Mouse (Mus musculus): Measurements from ENCODE around the gene Ap5m1. TPM values are rescaled to one million over a fixed set of nuclear protein-coding genes. Genes with fewer than 3 reads are reported as not detected.

The Ap5m1 gene
- polyA plus RNA-seq (2017; shearing (Covaris generic)), result 63.8 TPM

DNA sequence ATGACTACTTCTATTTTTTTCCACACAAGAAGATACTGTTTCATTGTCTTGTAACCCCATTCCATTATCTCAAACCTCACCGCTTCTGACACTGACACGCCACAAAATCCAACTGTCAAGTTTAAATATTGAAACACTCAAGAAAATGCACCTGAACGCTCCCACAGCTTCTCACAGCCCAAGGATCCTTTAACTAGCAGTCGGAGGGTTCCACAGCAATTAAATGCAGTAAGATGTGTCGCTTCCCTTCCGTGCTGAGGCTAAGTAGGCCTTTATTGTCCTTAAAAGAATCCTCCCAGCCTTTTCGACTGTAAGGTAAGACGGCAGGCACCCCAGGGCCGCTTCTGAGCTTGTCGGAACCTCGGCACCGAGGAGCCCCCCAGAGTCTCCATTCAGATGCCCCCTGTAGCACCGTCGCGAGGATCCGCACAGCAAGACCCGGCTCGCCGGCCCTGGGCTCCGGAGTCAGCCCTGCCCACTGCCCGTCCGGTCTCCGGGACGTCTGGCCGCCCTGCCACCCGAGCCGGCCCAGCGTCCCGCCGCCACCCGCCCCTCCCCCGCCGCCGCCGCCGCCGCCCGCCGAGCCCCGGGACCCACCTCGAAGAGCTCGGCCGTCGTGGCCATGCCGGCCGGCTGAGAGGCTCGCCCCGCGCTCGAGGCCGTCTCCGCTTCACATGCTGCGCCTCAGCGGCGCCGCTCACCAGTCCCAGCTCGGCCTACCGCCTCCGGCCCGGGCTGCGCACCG is at the start of gene Ap5m1:
Gene Ap5m1 (plus strand): TSS at position 569 of the 745 bp plus-strand sequence.

DNA sequence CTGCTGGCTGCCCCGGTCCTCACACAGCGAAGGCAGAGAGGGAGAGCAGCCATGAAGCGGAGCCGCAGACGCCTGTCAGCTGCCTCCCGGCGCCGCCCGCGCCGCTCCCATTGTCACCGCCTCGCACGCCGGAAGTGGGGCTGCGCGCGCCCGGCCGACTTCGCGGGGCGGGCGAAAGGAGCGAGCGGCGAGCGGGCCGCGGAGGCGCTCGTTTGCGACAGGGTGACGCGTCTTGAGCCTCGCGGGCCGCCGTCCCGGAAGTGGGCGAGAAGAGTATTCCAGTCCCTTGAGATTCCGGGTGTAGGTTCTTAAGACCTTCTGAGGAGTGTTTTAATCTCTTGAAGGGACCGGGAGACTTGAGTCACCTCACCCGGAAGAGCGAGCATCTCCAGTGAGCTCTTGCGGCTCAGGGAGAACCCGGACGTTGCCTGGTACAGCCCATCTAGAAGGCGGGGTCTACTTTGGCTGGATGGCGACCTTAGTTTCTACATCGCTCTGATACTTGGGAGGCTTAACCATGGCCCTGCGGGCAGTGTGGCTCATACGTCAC is 452 bp downstream of the Ap5m1 start, which contains the start of gene Exoc5:
Gene Exoc5 (minus strand): TSS at position 380 of the 550 bp plus-strand sequence.

Other genes starting within 250 kb of the Ap5m1 start
- gene Exoc5, start 556 bp downstream of the Ap5m1 start, polyA plus RNA-seq (2017; shearing (Covaris generic)), result 30.2 TPM
- gene Naa30, start 106.1 kb downstream of the Ap5m1 start, polyA plus RNA-seq (2017; shearing (Covaris generic)), result 4.6 TPM
- gene ccdc198, start 179.4 kb downstream of the Ap5m1 start, polyA plus RNA-seq (2017; shearing (Covaris generic)), result 0.11 TPM

Data from inflammation-experienced regulatory T-cells, adult 16 weeks (primary cell).